Mouse (Mus musculus): ENCODE measurements at regions not wholly inside any gene's neighbourhood (a gene's known extent, or its start where the extent isn't known, plus 50 kb on each side); places are given as distances from the start of the nearest gene placed in this dataset. TPM values are rescaled to one million over a fixed set of nuclear protein-coding genes. Genes with fewer than 3 reads are reported as not detected.

DNA sequence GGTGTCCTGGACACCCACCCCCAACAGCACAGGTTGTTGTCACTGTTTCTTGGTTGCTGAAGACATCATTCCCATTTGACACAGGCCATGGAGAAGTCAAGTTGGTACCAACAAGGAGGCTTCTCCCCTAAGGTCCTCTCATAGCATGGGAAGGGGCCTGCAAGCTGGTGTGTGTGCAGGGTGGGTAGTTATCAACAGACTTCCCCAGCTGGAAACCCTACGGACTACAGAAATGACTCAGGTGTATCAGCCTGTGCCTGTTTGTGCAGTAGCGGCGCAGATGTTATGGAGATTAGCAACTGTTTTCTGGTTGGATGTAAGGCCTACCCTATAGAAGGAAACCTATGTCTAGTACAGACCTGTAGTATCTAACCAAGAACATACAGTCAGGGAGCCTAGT is 60.3 kb upstream of the Runx1 start:
- WGBS = 93% methylated on average over 3 of the region's 3 CpGs
- DNase-seq (ENCODE audit: low spot score) = no peak

GRCm38 (mm10) chr16:92883821-92884272 is 57.9 kb upstream of the Runx1 start:
- peak; percentile 77 for DNase-seq (ENCODE audit: low spot score)
- H3K27me3 ChIP-seq (ENCODE audit: control insufficient read depth, insufficient read depth, low read length) = no peaks in the 10 kb centered on the region
- H3K4me2 ChIP-seq (ENCODE audit: low read depth, low read length) = 0 out of 2 replicates have a peak overlapping the region, but pooled peaks have one; percentile 10
- H3K9ac ChIP-seq (replicated peaks; ENCODE audit: low read length) = no peak overlapping the region
- no peaks in the 10 kb centered on the region for H3K36me3 ChIP-seq (replicated peaks; ENCODE audit: control insufficient read depth, insufficient read depth, low read depth, low read length)
- no peak overlapping the region for H3K4me3 ChIP-seq (ENCODE audit: low read depth, low read length)
- no peaks in the 10 kb centered on the region for H3K9me3 ChIP-seq (replicated peaks; ENCODE audit: control insufficient read depth, low read length)
- WGBS = 28% methylated on average over 12 of the region's 12 CpGs
- no peak overlapping the region for H3K27ac ChIP-seq (replicated peaks; ENCODE audit: low read depth, low read length)
- no peaks in the 10 kb centered on the region for H3K4me1 ChIP-seq (ENCODE audit: control insufficient read depth, insufficient read depth, low read length)
- peak; percentile 86 for ATAC-seq (replicated peaks; ENCODE audit: insufficient number of reproducible peaks, low FRiP score, low TSS enrichment, low read depth)

More for the DNA sequence above, 60.3 kb upstream of the Runx1 start:
- Histone ChIP-seq H3K4me1 (ENCODE audit: control insufficient read depth, insufficient read depth, low read length) (no peaks in the 10 kb centered on the region), H3K27ac (replicated peaks; ENCODE audit: low read depth, low read length) (no peak overlapping the region), H3K4me3 (ENCODE audit: low read depth, low read length) (no peak overlapping the region), H3K9ac (replicated peaks; ENCODE audit: low read length) (no peak overlapping the region), H3K4me2 (ENCODE audit: low read depth, low read length) (no peak overlapping the region), H3K36me3 (replicated peaks; ENCODE audit: control insufficient read depth, insufficient read depth, low read depth, low read length) (no peaks in the 10 kb centered on the region), H3K9me3 (replicated peaks; ENCODE audit: control insufficient read depth, low read length) (no peaks in the 10 kb centered on the region), H3K27me3 (ENCODE audit: control insufficient read depth, insufficient read depth, low read length) (no peaks in the 10 kb centered on the region)
- no peak for ATAC-seq (replicated peaks; ENCODE audit: insufficient number of reproducible peaks, low FRiP score, low TSS enrichment, low read depth)

GRCm38 (mm10) chr16:92880356-92881043 is 54.6 kb upstream of the Runx1 start:
- Histone ChIP-seq H3K4me1 (ENCODE audit: control insufficient read depth, insufficient read depth, low read length) (no peaks in the 10 kb centered on the region), H3K27ac (replicated peaks; ENCODE audit: low read depth, low read length) (no peak overlapping the region), H3K27me3 (ENCODE audit: control insufficient read depth, insufficient read depth, low read length) (no peaks in the 10 kb centered on the region), H3K9ac (replicated peaks; ENCODE audit: low read length) (no peak overlapping the region), H3K4me2 (ENCODE audit: low read depth, low read length) (no peak overlapping the region), H3K9me3 (replicated peaks; ENCODE audit: control insufficient read depth, low read length) (no peaks in the 10 kb centered on the region), H3K36me3 (replicated peaks; ENCODE audit: control insufficient read depth, insufficient read depth, low read depth, low read length) (no peaks in the 10 kb centered on the region), H3K4me3 (ENCODE audit: low read depth, low read length) (no peak overlapping the region)
- no peak for DNase-seq (ENCODE audit: low spot score)
- no peak for ATAC-seq (replicated peaks; ENCODE audit: insufficient number of reproducible peaks, low FRiP score, low TSS enrichment, low read depth)
- 84% methylated on average over 3 of the region's 3 CpGs for WGBS

DNA sequence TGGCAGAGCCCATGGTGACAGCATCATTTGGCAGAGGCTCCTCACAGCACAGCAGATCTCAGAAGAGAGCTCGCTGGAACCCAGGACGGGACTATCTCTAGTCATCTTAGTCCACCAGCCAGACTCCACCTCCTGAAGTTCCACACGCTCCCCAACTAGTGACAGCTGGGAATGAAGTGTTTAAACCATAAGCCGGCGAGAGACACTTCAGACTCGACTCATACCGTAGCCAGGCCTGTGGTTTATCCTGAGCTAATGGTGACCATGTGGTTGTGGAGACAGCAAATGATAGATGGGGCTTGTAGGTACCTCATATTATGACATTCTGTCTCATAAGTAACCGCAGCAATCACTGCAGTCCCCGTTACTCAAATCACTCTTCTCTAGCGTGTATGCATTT is 52.1 kb upstream of the Runx1 start:
- WGBS = 73% methylated on average over 10 of the region's 10 CpGs
- Histone ChIP-seq H3K9me3 (replicated peaks; ENCODE audit: control insufficient read depth, low read length) (no peaks in the 10 kb centered on the region), H3K27me3 (ENCODE audit: control insufficient read depth, insufficient read depth, low read length) (no peaks in the 10 kb centered on the region), H3K4me3 (ENCODE audit: low read depth, low read length) (no peak overlapping the region), H3K27ac (replicated peaks; ENCODE audit: low read depth, low read length) (no peak overlapping the region), H3K4me1 (ENCODE audit: control insufficient read depth, insufficient read depth, low read length) (no peaks in the 10 kb centered on the region), H3K36me3 (replicated peaks; ENCODE audit: control insufficient read depth, insufficient read depth, low read depth, low read length) (no peaks in the 10 kb centered on the region), H3K4me2 (ENCODE audit: low read depth, low read length) (no peak overlapping the region), H3K9ac (replicated peaks; ENCODE audit: low read length) (no peak overlapping the region)
- DNase-seq (ENCODE audit: low spot score) (no peak), ATAC-seq (replicated peaks; ENCODE audit: insufficient number of reproducible peaks, low FRiP score, low TSS enrichment, low read depth) (no peak)

MicroRNAs in the stretch of these regions (microRNA counts, 519-probe panel; counts per million panel counts)
- not detected for microRNA mmu-miR-802

Small RNA genes lying in the stretch of these regions (microRNA-seq; reads per million reads assigned to microRNA genes)
- gene Gm28003 (ENCODE audit: borderline number of aligned reads) (not detected), gene Mir802 (ENCODE audit: borderline number of aligned reads) (not detected)
